Comparison of ENCODE assay signal across 8 mouse cellular contexts in genomic region chr6:12125031-12125803, GRCm38 (mm10).
DNase-seq lines count a peak whose midpoint lies in the region; ATAC-seq lines count a peak whose summit lies in the region.

No protein-coding gene starts in this region.

- no peaks in the 10 kb centered on the region for H3K9me3 ChIP-seq in heart, embryonic 16.5 days (replicated peaks; ENCODE audit: control insufficient read depth, low read length)
- no peaks in the 10 kb centered on the region for H3K9me3 ChIP-seq in liver, embryonic 15.5 days (replicated peaks)

- peak; percentile 82 for DNase-seq in A20 (ENCODE audit: low read depth, low spot score)
- DNase-seq in adrenal gland, adult 2 months = peak; percentile 54
- peak; percentile 56 for DNase-seq in embryo, embryonic 9.5 days (ENCODE audit: extremely low spot score)
- peak; percentile 63 to 75 for DNase-seq in kidney, postnatal 36 days
- peak; percentile 45 for DNase-seq in neural tube, embryonic 10.5 days (ENCODE audit: extremely low spot score, low spot score)
- DNase-seq in telencephalon, adult 2 months (ENCODE audit: low read depth, low spot score) = peak; percentile 50

- H3K4me1 ChIP-seq in heart, embryonic 16.5 days (ENCODE audit: control insufficient read depth, insufficient read depth, low read length) = no peaks in the 10 kb centered on the region
- H3K4me1 ChIP-seq in liver, embryonic 15.5 days (replicated peaks) = peaks cover 4% of the 10 kb centered on the region; the same call in 1 of the 2 replicates

- ATAC-seq in heart, embryonic 16.5 days (replicated peaks; ENCODE audit: extremely low read depth, insufficient read depth, low FRiP score) = peak; percentile 75
- ATAC-seq in liver, embryonic 15.5 days (ENCODE audit: insufficient read depth) = peak; percentile 81

- peak overlapping the region; percentile 36 for H3K4me2 ChIP-seq in heart, embryonic 16.5 days (ENCODE audit: low read depth, low read length)
- H3K4me2 ChIP-seq in liver, embryonic 15.5 days = peak overlapping the region; percentile 60

- no peak overlapping the region for H3K9ac ChIP-seq in heart, embryonic 16.5 days (ENCODE audit: low read length)
- no peak overlapping the region for H3K9ac ChIP-seq in liver, embryonic 15.5 days

- no peaks in the 10 kb centered on the region for H3K27me3 ChIP-seq in heart, embryonic 16.5 days (ENCODE audit: control insufficient read depth, insufficient read depth, low read length)
- H3K27me3 ChIP-seq in liver, embryonic 15.5 days = no peaks in the 10 kb centered on the region

- H3K4me3 ChIP-seq in heart, embryonic 16.5 days (ENCODE audit: low read length) = peak overlapping the region; percentile 20; the same call in 1 of the 2 replicates
- H3K4me3 ChIP-seq in liver, embryonic 15.5 days (replicated peaks) = peak overlapping the region; percentile 21

- no peaks in the 10 kb centered on the region for H3K36me3 ChIP-seq in heart, embryonic 16.5 days (ENCODE audit: control insufficient read depth, insufficient read depth)
- no peaks in the 10 kb centered on the region for H3K36me3 ChIP-seq in liver, embryonic 15.5 days (replicated peaks)

- H3K27ac ChIP-seq in heart, embryonic 16.5 days (ENCODE audit: low read length) = no peak overlapping the region
- H3K27ac ChIP-seq in liver, embryonic 15.5 days (replicated peaks) = peak overlapping the region; percentile 33; the same call in 1 of the 2 replicates

- 23% methylated on average over 17 of the region's 17 CpGs for WGBS in heart, embryonic 16.5 days
- 7% methylated on average over 17 of the region's 17 CpGs for WGBS in liver, embryonic 15.5 days (ENCODE audit: insufficient replicate concordance)
